Mouse (Mus musculus) hindbrain, embryonic 13.5 days (tissue): ENCODE measurements around the gene Cox15. TPM values are rescaled to one million over a fixed set of nuclear protein-coding genes. Genes with fewer than 3 reads are reported as not detected.
A peak's percentile ranks its signal among the peaks of the same experiment; 100 is the strongest.

Experiments used
- ATAC-seq: fragments of 200-750 bp; cut with Nextera tagmentation; 2 replicates; pipeline ENCODE4 v1.8.0; 2017; ENCODE audit warnings: moderate TSS enrichment; ENCODE audit not compliant: low FRiP score
- H3K27ac ChIP-seq: fragments of 300-500 bp; sonication (generic); 2 replicates; pipeline ENCODE4 v1.5.1; 2015; ENCODE audit warnings: inconsistent platforms, mild to moderate bottlenecking, moderate library complexity
- H3K27me3 ChIP-seq: fragments of 300-500 bp; sonication (generic); 2 replicates; pipeline ENCODE4 v1.6.1; 2015; ENCODE audit warnings: mild to moderate bottlenecking, inconsistent platforms
- H3K36me3 ChIP-seq: fragments of 300-500 bp; sonication (generic); 2 replicates; pipeline ENCODE4 v1.6.1; 2015; ENCODE audit warnings: mild to moderate bottlenecking, inconsistent platforms
- H3K4me1 ChIP-seq: fragments of 300-500 bp; sonication (generic); replicated peaks from 2 replicates; pipeline ENCODE4 v1.6.1; 2015; ENCODE audit warnings: inconsistent platforms
- H3K4me2 ChIP-seq: fragments of 300-500 bp; sonication (generic); 2 replicates; pipeline ENCODE4 v1.6.1; 2015; ENCODE audit warnings: inconsistent platforms, mild to moderate bottlenecking, moderate library complexity
- H3K4me3 ChIP-seq: fragments of 300-500 bp; sonication (generic); 2 replicates; pipeline ENCODE4 v1.5.1; 2015; ENCODE audit warnings: mild to moderate bottlenecking, inconsistent platforms
- H3K9ac ChIP-seq: fragments of 300-500 bp; sonication (generic); 2 replicates; pipeline ENCODE4 v1.6.1; 2015; ENCODE audit warnings: mild to moderate bottlenecking, inconsistent platforms
- H3K9me3 ChIP-seq: fragments of 300-500 bp; sonication (generic); 2 replicates; pipeline ENCODE4 v1.6.1; 2016; ENCODE audit warnings: inconsistent platforms
- WGBS: fragments of 180-500 bp; shearing (Covaris S2); methylation state at CpG from one replicate; pipeline ENCODE4 v1.1.7; 2015; 5-methylcytosine and 5-hydroxymethylcytosine counted together
- polyA plus RNA-seq: library from polyadenylated mRNA; unstranded; fragments of >200 nt; fragmentation: Nextera tagmentation; extraction: Ambion mirVana; gene quantifications from 2 replicates; pipeline ENCODE4 v1.2.1, GENCODE M21; 2015

The Cox15 gene
- polyA plus RNA-seq, 1 experiment from 2014 or later = 13.1 TPM

- H3K27me3 ChIP-seq = no peaks in the 10 kb centered on the region
- no peak overlapping the region for H3K4me2 ChIP-seq
- no peak for ATAC-seq
- no peak overlapping the region for H3K9ac ChIP-seq
- peaks cover 33% of the 10 kb centered on the region for H3K36me3 ChIP-seq
- 94% methylated on average over 5 of the region's 5 CpGs for WGBS
- no peaks in the 10 kb centered on the region for H3K9me3 ChIP-seq
- H3K27ac ChIP-seq = no peak overlapping the region
- H3K4me1 ChIP-seq = peaks cover 5% of the 10 kb centered on the region
- H3K4me3 ChIP-seq = no peak overlapping the region
Measured at GRCm38 (mm10) chr19:43697666-43698370, 55.0 kb downstream of the Cox15 start.

DNA sequence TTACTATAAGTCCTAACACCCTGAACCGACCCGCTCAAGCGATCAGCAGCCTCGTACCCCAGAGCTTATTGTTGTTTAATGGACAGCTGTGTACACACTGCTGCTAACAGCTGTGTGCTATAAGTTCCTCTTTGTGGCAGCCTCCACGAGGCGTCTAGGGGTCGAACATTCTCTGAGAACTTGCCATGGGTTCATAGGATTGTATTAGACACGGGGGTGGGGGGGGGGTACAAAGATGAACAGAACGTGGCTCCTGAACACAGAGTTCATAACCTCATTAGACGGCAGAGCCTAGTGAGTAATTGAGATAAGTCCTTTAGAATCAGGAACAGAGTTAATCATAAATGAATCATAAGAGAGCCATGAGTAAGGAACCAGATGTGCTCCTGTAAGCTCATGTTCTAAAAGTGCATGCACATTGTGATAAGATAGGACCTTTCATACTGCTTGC is 57.3 kb downstream of the Cox15 start:
- WGBS = 46% methylated on average over 10 of the region's 10 CpGs
- Histone ChIP-seq H3K36me3 (peaks cover 22% of the 10 kb centered on the region), H3K4me1 (peaks cover 16% of the 10 kb centered on the region), H3K9me3 (no peaks in the 10 kb centered on the region), H3K4me2 (no peak overlapping the region), H3K27me3 (no peaks in the 10 kb centered on the region), H3K9ac (no peak overlapping the region), H3K4me3 (no peak overlapping the region), H3K27ac (no peak overlapping the region)
- no peak for ATAC-seq

DNA sequence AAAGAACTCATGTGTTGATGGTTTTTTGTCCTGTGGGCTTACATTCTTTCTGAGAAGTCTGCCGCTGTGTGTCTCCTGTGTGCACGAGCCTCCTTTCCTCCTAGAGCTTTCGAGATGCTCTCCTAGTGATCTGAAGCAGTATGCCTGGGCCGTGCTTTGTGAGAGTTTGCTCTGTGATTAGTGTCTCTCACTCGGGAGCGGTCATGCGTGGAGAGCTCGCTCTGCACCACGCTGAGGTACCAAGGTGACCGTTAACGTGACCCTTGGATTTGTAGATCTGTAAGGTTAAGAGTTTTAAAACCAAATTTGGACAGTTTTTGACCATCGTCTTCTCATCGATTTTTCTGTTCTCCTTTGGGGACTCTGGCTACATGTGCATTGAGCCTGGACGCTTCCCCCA is 60.0 kb downstream of the Cox15 start:
- H3K4me1 ChIP-seq = peaks cover 26% of the 10 kb centered on the region
- ATAC-seq = no peak
- no peak overlapping the region for H3K27ac ChIP-seq
- H3K4me3 ChIP-seq = no peak overlapping the region
- no peak overlapping the region for H3K4me2 ChIP-seq
- H3K9me3 ChIP-seq = no peaks in the 10 kb centered on the region
- H3K9ac ChIP-seq = no peak overlapping the region
- peaks cover 8% of the 10 kb centered on the region for H3K36me3 ChIP-seq
- 62% methylated on average over 14 of the region's 14 CpGs for WGBS
- H3K27me3 ChIP-seq = no peaks in the 10 kb centered on the region

- peak; percentile 99 for ATAC-seq
- Histone ChIP-seq H3K4me3 (peak within 1 kb of the TSS; percentile 85), H3K27ac (peak within 1 kb of the TSS; percentile 89), H3K27me3 (no peaks in the 10 kb centered on the region), H3K9me3 (no peaks in the 10 kb centered on the region), H3K9ac (peak within 1 kb of the TSS; percentile 94), H3K4me1 (peaks cover 24% of the 10 kb centered on the region), H3K4me2 (peak within 1 kb of the TSS; percentile 81), H3K36me3 (peaks cover 7% of the 10 kb centered on the region; the same call in 1 of the 2 replicates)
- under 1% methylated on average over 60 of the region's 60 CpGs for whole genome bisulfite sequencing
Measured at GRCm38 (mm10) chr19:43689419-43690246, 63.2 kb downstream of the Cox15 start, which contains the start of gene Entpd7. Entpd7 (plus strand) TSS chr19:43689672.

Other genes with a start within 250 kb of the Cox15 start
- 75.4 and 75.8 TPM in 2 replicates for gene Got1, start 228.4 kb downstream of the Cox15 start, polyA plus RNA-seq
- gene Nkx2-3, start 140.7 kb downstream of the Cox15 start, polyA plus RNA-seq = 0.18 TPM in 1 of 2 replicates, not detected in the other
- 14.0 and 15.1 TPM in 2 replicates for gene Slc25a28, start 78.1 kb downstream of the Cox15 start, polyA plus RNA-seq
- 10.1 and 10.6 TPM in 2 replicates for gene Entpd7, start 63.3 kb downstream of the Cox15 start, polyA plus RNA-seq
- gene Cutc, start within 50 bp of the Cox15 start, polyA plus RNA-seq = 8.0 and 10.0 TPM in 2 replicates
- 0.06 and 0.19 TPM in 2 replicates for gene Abcc2, start 29.2 kb upstream of the Cox15 start, polyA plus RNA-seq
- 9.2 and 10.8 TPM in 2 replicates for gene Dnmbp, start 187.2 kb upstream of the Cox15 start, polyA plus RNA-seq
- 0.32 and 0.48 TPM in 2 replicates for gene Cpn1, start 233.6 kb upstream of the Cox15 start, polyA plus RNA-seq